Mouse (Mus musculus) neural tube, embryonic 15.5 days (tissue): ENCODE data around the gene Filip1l. TPM values are rescaled to one million over a fixed set of nuclear protein-coding genes. Genes with fewer than 3 reads are reported as not detected.
A peak's percentile ranks its signal among the peaks of the same experiment; 100 is the strongest.

ENCODE experiments used
- ATAC-seq: fragments of 200-750 bp; cut with Nextera tagmentation; 2 replicates; pipeline ENCODE4 v1.8.0; 2017; ENCODE audit warnings: mild to moderate bottlenecking, moderate TSS enrichment, moderate library complexity; ENCODE audit not compliant: low FRiP score
- H3K27ac ChIP-seq: fragments of 300-500 bp; sonication (generic); replicated peaks from 2 replicates; pipeline ENCODE4 v1.5.1; 2015; ENCODE audit warnings: mild to moderate bottlenecking, inconsistent platforms
- H3K27me3 ChIP-seq: fragments of 300-500 bp; sonication (generic); replicated peaks from 2 replicates; pipeline ENCODE4 v1.6.1; 2015; ENCODE audit warnings: inconsistent platforms
- H3K36me3 ChIP-seq: fragments of 300-500 bp; sonication (generic); 2 replicates; pipeline ENCODE4 v1.6.1; 2015; ENCODE audit warnings: inconsistent platforms
- H3K4me1 ChIP-seq: fragments of 300-500 bp; sonication (generic); 2 replicates; pipeline ENCODE4 v1.6.1; 2015; ENCODE audit warnings: inconsistent platforms
- H3K4me2 ChIP-seq: fragments of 300-500 bp; sonication (generic); 2 replicates; pipeline ENCODE4 v1.6.1; 2015; ENCODE audit warnings: inconsistent platforms, mild to moderate bottlenecking, moderate library complexity
- H3K4me3 ChIP-seq: fragments of 300-500 bp; sonication (generic); replicated peaks from 2 replicates; pipeline ENCODE4 v1.5.1; 2015; ENCODE audit warnings: mild to moderate bottlenecking, inconsistent platforms
- H3K9ac ChIP-seq: fragments of 300-500 bp; sonication (generic); replicated peaks from 2 replicates; pipeline ENCODE4 v1.6.1; 2015; ENCODE audit warnings: mild to moderate bottlenecking, inconsistent platforms
- H3K9me3 ChIP-seq: fragments of 300-500 bp; sonication (generic); replicated peaks from 2 replicates; pipeline ENCODE4 v1.6.1; 2016; ENCODE audit warnings: inconsistent platforms
- WGBS: fragments of 180-500 bp; shearing (Covaris S2); methylation state at CpG from one replicate; pipeline ENCODE4 v1.1.7; 2015; ENCODE audit warnings: mixed read lengths; 5-methylcytosine and 5-hydroxymethylcytosine counted together
- polyA plus RNA-seq: library from polyadenylated mRNA; unstranded; fragments of >200 nt; fragmentation: Nextera tagmentation; extraction: Ambion mirVana; gene quantifications from 2 replicates; pipeline ENCODE4 v1.2.1, GENCODE M21; 2015

Gene Filip1l
- polyA plus RNA-seq, 1 experiment from 2014 or later, result 3.3 TPM

- Histone ChIP-seq H3K4me1 (no peaks in the 10 kb centered on the region), H3K36me3 (no peaks in the 10 kb centered on the region), H3K4me3 (no peak overlapping the region), H3K9ac (no peak overlapping the region), H3K4me2 (no peak overlapping the region), H3K9me3 (no peaks in the 10 kb centered on the region), H3K27ac (no peak overlapping the region), H3K27me3 (no peaks in the 10 kb centered on the region)
- no peak for ATAC-seq
- 89% methylated on average over 6 of the region's 6 CpGs for WGBS
Observed at GRCm38 (mm10) chr16:57357011-57357410, 4.1 kb downstream of the Filip1l start.

DNA sequence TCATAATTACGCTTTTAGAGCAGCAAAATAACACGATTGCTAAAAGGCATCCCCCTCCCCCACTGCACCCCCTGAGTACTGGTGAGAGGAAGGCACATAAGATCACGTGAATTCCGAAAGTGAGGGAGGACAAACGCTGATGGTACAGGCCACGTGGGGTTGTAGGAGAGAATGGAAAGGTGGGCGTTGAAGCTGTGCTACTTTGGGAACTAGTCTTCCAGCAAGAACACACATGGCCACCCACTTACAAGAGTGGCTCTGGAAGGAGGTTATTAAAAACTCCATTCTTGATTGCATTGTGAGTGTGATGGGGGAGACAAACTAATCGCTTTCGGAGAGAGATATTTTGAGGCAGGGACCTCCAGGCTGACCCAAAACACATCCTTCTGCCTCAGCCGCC, 6.4 kb downstream of the Filip1l start:
- 86% methylated on average over 10 of the region's 10 CpGs for WGBS
- Histone ChIP-seq H3K4me3 (no peak overlapping the region), H3K9me3 (no peaks in the 10 kb centered on the region), H3K36me3 (no peaks in the 10 kb centered on the region), H3K9ac (no peak overlapping the region), H3K4me1 (peaks cover 10% of the 10 kb centered on the region; the same call in 1 of the 2 replicates), H3K27me3 (no peaks in the 10 kb centered on the region), H3K4me2 (no peak overlapping the region), H3K27ac (no peak overlapping the region)
- no peak for ATAC-seq

- no peaks in the 10 kb centered on the region for H3K36me3 ChIP-seq
- H3K27me3 ChIP-seq, result no peaks in the 10 kb centered on the region
- H3K4me1 ChIP-seq, result peaks cover 10% of the 10 kb centered on the region; the same call in 1 of the 2 replicates
- 96% methylated on average over 3 of the region's 3 CpGs for WGBS
- ATAC-seq, result no peak
- no peak overlapping the region for H3K9ac ChIP-seq
- H3K4me2 ChIP-seq, result no peak overlapping the region
- H3K9me3 ChIP-seq, result no peaks in the 10 kb centered on the region
- H3K4me3 ChIP-seq, result no peak overlapping the region
- no peak overlapping the region for H3K27ac ChIP-seq
Observed at GRCm38 (mm10) chr16:57360785-57361184, 7.9 kb downstream of the Filip1l start.

GRCm38 (mm10) chr16:57362679-57363401, 9.9 kb downstream of the Filip1l start:
- 40% methylated on average over 18 of the region's 18 CpGs for WGBS
- Histone ChIP-seq H3K27ac (peak overlapping the region; percentile 48), H3K4me2 (peak overlapping the region; percentile 40), H3K9ac (no peak overlapping the region), H3K4me3 (no peak overlapping the region), H3K36me3 (no peaks in the 10 kb centered on the region), H3K27me3 (no peaks in the 10 kb centered on the region), H3K4me1 (peaks cover 10% of the 10 kb centered on the region; the same call in 1 of the 2 replicates), H3K9me3 (no peaks in the 10 kb centered on the region)
- ATAC-seq, result peak; percentile 87

DNA sequence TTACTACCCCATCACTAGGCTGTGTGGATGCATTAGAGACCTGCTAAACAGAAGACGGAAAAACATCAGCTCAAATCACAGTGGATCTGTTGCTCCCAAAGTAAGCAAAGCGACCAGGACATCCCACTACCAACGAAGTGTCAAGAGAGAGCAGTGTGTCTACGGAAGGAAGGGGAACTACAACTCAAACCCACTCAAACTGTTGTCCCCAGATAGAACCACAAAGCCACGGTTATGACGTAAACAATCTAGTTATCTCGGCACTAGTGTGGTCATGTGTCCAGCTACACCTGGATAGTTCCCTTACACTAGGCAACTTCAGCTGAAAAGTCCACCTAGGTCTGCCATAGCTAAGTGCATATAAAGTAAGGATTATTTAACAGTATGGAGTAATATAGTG, 11.6 kb downstream of the Filip1l start:
- no peak overlapping the region for H3K9ac ChIP-seq
- no peak overlapping the region for H3K4me3 ChIP-seq
- H3K9me3 ChIP-seq, result no peaks in the 10 kb centered on the region
- peaks cover 10% of the 10 kb centered on the region; the same call in 1 of the 2 replicates for H3K4me1 ChIP-seq
- WGBS, result 85% methylated on average over 7 of the region's 7 CpGs
- no peaks in the 10 kb centered on the region for H3K36me3 ChIP-seq
- H3K27me3 ChIP-seq, result no peaks in the 10 kb centered on the region
- no peak overlapping the region for H3K4me2 ChIP-seq
- ATAC-seq, result no peak
- H3K27ac ChIP-seq, result no peak overlapping the region

- no peak overlapping the region for H3K27ac ChIP-seq
- no peak overlapping the region for H3K9ac ChIP-seq
- H3K9me3 ChIP-seq, result no peaks in the 10 kb centered on the region
- H3K4me3 ChIP-seq, result no peak overlapping the region
- H3K4me2 ChIP-seq, result no peak overlapping the region
- no peak for ATAC-seq
- H3K4me1 ChIP-seq, result peaks cover 10% of the 10 kb centered on the region; the same call in 1 of the 2 replicates
- H3K36me3 ChIP-seq, result no peaks in the 10 kb centered on the region
- no peaks in the 10 kb centered on the region for H3K27me3 ChIP-seq
- 40% methylated on average over 6 of the region's 6 CpGs for WGBS
Observed at GRCm38 (mm10) chr16:57366141-57366540, 13.2 kb downstream of the Filip1l start.

DNA sequence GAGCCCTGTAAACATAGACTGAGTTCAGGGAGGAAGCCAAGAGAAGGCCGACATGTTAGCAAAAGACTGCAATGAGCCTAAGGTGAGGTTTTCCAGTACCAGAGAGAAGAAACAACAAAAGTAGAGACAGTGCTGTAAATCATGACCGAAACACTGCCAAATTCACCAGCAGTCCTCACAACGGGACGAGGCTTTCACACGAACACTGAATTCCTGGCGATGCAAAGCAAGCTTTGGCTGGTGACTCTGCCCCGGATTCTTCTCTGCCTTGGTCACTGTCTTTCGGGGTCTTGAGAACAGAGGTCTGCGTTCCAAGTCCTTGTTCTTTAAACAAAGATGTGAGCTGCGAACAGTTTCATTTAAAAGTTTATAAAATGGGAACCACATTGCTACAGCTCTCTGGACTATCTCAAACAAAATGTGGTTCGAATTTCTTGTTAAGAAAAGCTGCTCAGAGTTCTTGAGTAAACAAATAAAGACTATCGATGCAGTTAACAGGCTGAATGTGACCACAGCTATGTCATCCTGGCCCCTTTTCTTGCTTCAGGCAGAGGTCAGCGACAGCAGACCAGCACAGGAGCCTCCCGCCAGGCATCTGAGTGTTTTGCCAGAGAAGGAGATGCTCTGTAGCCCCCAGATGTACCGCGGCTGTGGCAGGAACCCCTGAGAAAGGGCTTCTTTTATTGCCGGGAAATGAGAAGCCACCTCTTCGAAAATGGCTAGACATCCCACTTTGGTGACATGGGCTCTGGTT, 14.2 kb downstream of the Filip1l start:
- WGBS, result 65% methylated on average over 18 of the region's 18 CpGs
- no peaks in the 10 kb centered on the region for H3K9me3 ChIP-seq
- ATAC-seq, result no peak
- H3K4me2 ChIP-seq, result no peak overlapping the region
- H3K27me3 ChIP-seq, result no peaks in the 10 kb centered on the region
- H3K4me3 ChIP-seq, result no peak overlapping the region
- H3K36me3 ChIP-seq, result no peaks in the 10 kb centered on the region
- no peak overlapping the region for H3K27ac ChIP-seq
- H3K4me1 ChIP-seq, result peaks cover 10% of the 10 kb centered on the region; the same call in 1 of the 2 replicates
- H3K9ac ChIP-seq, result no peak overlapping the region

GRCm38 (mm10) chr16:57369846-57370496, 17.1 kb downstream of the Filip1l start:
- whole genome bisulfite sequencing, result 85% methylated on average over 8 of the region's 8 CpGs
- Histone ChIP-seq H3K36me3 (no peaks in the 10 kb centered on the region), H3K27me3 (no peaks in the 10 kb centered on the region), H3K4me2 (no peak overlapping the region), H3K27ac (no peak overlapping the region), H3K9ac (no peak overlapping the region), H3K4me1 (no peaks in the 10 kb centered on the region), H3K9me3 (no peaks in the 10 kb centered on the region), H3K4me3 (no peak overlapping the region)
- ATAC-seq, result no peak

GRCm38 (mm10) chr16:57372156-57372555, 19.3 kb downstream of the Filip1l start:
- no peak for ATAC-seq
- Histone ChIP-seq H3K4me3 (no peak overlapping the region), H3K4me1 (peaks cover 3% of the 10 kb centered on the region; the same call in 1 of the 2 replicates), H3K27ac (no peak overlapping the region), H3K9ac (no peak overlapping the region), H3K9me3 (no peaks in the 10 kb centered on the region), H3K36me3 (no peaks in the 10 kb centered on the region), H3K4me2 (no peak overlapping the region), H3K27me3 (no peaks in the 10 kb centered on the region)
- WGBS, result 84% methylated on average over 3 of the region's 3 CpGs

DNA sequence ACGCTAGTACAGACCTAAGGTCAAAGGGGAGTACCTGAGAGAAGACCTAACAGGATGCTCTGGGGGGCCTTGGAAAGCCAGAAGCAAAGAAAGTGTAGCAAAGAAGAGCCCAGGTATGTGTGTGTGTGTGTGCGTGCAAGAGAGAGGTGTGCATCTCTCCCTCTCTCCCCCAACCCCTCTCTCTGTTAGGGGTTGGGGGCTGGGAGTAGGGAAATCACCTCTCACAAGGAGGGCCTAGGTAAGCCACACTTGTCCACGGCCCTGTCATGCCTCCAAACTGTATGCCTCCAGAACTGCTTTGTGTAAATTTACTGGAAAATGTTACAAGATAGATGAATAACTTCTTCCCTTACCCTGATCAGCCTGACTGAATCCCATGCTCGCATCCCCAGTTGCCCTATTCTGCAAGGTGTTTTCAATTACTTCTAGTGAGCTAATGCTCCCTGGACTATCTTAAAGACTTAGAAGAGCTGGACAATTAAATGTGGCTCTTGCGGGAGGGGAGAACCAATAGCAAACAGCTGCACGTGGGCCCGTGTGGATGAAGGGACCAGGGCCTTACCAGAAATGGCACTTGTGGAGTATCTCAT, 22.4 kb downstream of the Filip1l start:
- Histone ChIP-seq H3K4me2 (no peak overlapping the region), H3K9me3 (no peaks in the 10 kb centered on the region), H3K9ac (no peak overlapping the region), H3K27me3 (no peaks in the 10 kb centered on the region), H3K36me3 (no peaks in the 10 kb centered on the region), H3K27ac (no peak overlapping the region), H3K4me1 (peaks cover 3% of the 10 kb centered on the region; the same call in 1 of the 2 replicates), H3K4me3 (no peak overlapping the region)
- 65% methylated on average over 7 of the region's 7 CpGs for WGBS
- peak; percentile 61; the same call in 1 of the 2 replicates for ATAC-seq

GRCm38 (mm10) chr16:57378631-57379330, 25.9 kb downstream of the Filip1l start:
- Histone ChIP-seq H3K27me3 (no peaks in the 10 kb centered on the region), H3K27ac (no peak overlapping the region), H3K4me3 (no peak overlapping the region), H3K36me3 (no peaks in the 10 kb centered on the region), H3K4me1 (peaks cover 6% of the 10 kb centered on the region; the same call in 1 of the 2 replicates), H3K9me3 (no peaks in the 10 kb centered on the region), H3K9ac (no peak overlapping the region), H3K4me2 (no peak overlapping the region)
- no peak for ATAC-seq
- 87% methylated on average over 9 of the region's 9 CpGs for WGBS
